Mouse (Mus musculus) heart, postnatal 0 days (tissue): ENCODE results near the gene Cep131.

Source experiments
- CTCF ChIP-seq: IDR thresholded peaks from 2 replicates; pipeline ENCODE4 v1.5.1; 2016; ENCODE audit warnings: antibody characterized with exemption, control low read depth, low read depth
- EP300 ChIP-seq: IDR thresholded peaks from 2 replicates; pipeline ENCODE4 v1.6.1; 2016; ENCODE audit warnings: antibody characterized with exemption, low read depth

DNA sequence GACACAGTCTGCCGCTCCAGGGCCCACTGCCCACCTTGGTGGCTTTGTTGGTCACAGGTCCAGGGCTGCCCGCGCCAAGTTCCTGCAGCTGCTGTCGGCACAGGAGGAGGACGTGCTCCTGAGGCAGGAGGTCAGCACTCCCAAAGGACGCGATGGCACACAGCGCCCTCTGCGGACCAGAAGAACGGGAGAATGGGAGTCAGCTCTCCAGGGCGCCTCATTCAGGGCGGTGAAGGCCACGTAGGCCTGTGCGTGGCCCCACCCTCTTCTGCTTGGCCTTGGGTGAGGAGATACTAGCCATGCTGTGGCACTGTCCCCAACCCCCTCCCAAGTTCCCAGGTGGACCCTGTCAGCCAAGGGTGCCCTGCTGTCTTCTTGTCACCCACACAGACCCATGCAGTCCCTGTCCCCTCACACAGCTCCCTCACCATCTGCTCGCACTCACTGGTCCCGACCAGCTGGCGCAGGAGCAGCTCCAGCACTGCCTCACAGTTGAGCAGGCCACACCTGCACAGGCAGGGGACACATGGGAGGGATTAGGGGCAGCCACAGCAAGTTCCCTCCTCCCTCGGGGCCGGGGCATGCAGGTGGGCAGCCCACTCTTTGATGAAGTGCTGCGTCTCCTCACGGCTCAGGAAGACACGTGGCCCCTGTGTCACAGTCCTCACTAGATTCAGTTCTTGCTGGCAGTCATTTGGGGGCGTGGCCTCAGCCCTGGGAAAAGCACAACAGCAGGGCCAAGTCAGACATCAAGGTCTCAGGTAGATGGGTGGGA, 6.4 kb upstream of the Cep131 start:
- TF ChIP-seq CTCF (no peak), EP300 (no peak)
